Mouse (Mus musculus) limb, embryonic 14.5 days (tissue): ENCODE measurements around the gene Gss. TPM values are rescaled to one million over a fixed set of nuclear protein-coding genes. Genes with fewer than 3 reads are reported as not detected.

ENCODE experiments used
- ATAC-seq: fragments of 200-750 bp; cut with Nextera tagmentation; 2 replicates; pipeline ENCODE4 v1.8.0; 2017; ENCODE audit warnings: low read depth, moderate number of reproducible peaks, moderate TSS enrichment; ENCODE audit not compliant: low FRiP score
- DNase-seq: peaks from one replicate; pipeline ENCODE4 v3.0.0-alpha.2; 2015; ENCODE audit warnings: low spot score
- H3K27ac ChIP-seq: fragments of 300-500 bp; sonication (generic); replicated peaks from 2 replicates; pipeline ENCODE4 v1.5.1; 2014; ENCODE audit warnings: low read depth, mild to moderate bottlenecking, low read length, moderate library complexity, mixed read lengths
- H3K27me3 ChIP-seq: fragments of 300-500 bp; sonication (generic); 2 replicates; pipeline ENCODE4 v1.6.1; 2014; ENCODE audit warnings: low read length, mixed read lengths; ENCODE audit not compliant: control insufficient read depth, insufficient read depth
- H3K36me3 ChIP-seq: fragments of 300-500 bp; sonication (generic); 2 replicates; pipeline ENCODE4 v1.6.1; 2014; ENCODE audit warnings: mild to moderate bottlenecking, low read length, moderate library complexity, mixed read lengths; ENCODE audit not compliant: control insufficient read depth, insufficient read depth
- H3K4me1 ChIP-seq: fragments of 300-500 bp; sonication (generic); 2 replicates; pipeline ENCODE4 v1.6.1; 2014; ENCODE audit warnings: antibody characterized with exemption, low read length, mixed read lengths; ENCODE audit not compliant: control insufficient read depth, insufficient read depth
- H3K4me2 ChIP-seq: fragments of 300-500 bp; sonication (generic); replicated peaks from 2 replicates; pipeline ENCODE4 v1.6.1; 2014; ENCODE audit warnings: low read depth, mild to moderate bottlenecking, low read length, moderate library complexity; ENCODE audit not compliant: severe bottlenecking
- H3K4me3 ChIP-seq: fragments of 300-500 bp; sonication (generic); replicated peaks from 2 replicates; pipeline ENCODE4 v1.5.1; 2014; ENCODE audit warnings: low read length
- H3K9ac ChIP-seq: fragments of 300-500 bp; sonication (generic); 2 replicates; pipeline ENCODE4 v1.6.1; 2014; ENCODE audit warnings: mild to moderate bottlenecking, low read depth, low read length, moderate library complexity; ENCODE audit not compliant: severe bottlenecking
- H3K9me3 ChIP-seq: fragments of 300-500 bp; sonication (generic); 2 replicates; pipeline ENCODE4 v1.6.1; 2016; ENCODE audit warnings: low read length; ENCODE audit not compliant: control insufficient read depth
- POLR2A ChIP-seq: fragments of 200-500 bp; IDR thresholded peaks from 2 replicates; pipeline ENCODE4 v1.8.0; 2012; ENCODE audit warnings: inconsistent platforms, mild to moderate bottlenecking, moderate library complexity, borderline replicate concordance; ENCODE audit not compliant: insufficient read depth, insufficient read length; ENCODE audit errors: extremely low read depth
- WGBS: fragments of 180-500 bp; shearing (Covaris S2); extraction: QIAGEN DNeasy Blood & Tissue Kit; methylation state at CpG from one replicate; pipeline ENCODE4 v1.1.7; 2014; 5-methylcytosine and 5-hydroxymethylcytosine counted together
- polyA plus RNA-seq, 2 experiments: library from polyadenylated mRNA; depleted of rRNA in 1 of 2; stranded (reverse) in 1 of 2; unstranded in 1 of 2; fragments of >200 nt; fragmentation: Nextera tagmentation in 1 of 2; extraction: Ambion mirVana in 1 of 2; gene quantifications; 2 replicates each; pipeline versions ENCODE4 v1.2.1 to v1.2.3; 2012 to 2014

The Gss gene
- polyA plus RNA-seq, 2 experiments, result 16.3 to 24.9 TPM

- ATAC-seq, result peak; percentile 72
- Histone ChIP-seq H3K27ac (no peak overlapping the region), H3K9ac (no peak overlapping the region), H3K4me2 (no peak overlapping the region), H3K4me3 (no peak overlapping the region), H3K4me1 (no peaks in the 10 kb centered on the region), H3K9me3 (no peaks in the 10 kb centered on the region), H3K36me3 (no peaks in the 10 kb centered on the region), H3K27me3 (no peaks in the 10 kb centered on the region)
- DNase-seq, result peak; percentile 80
- TF ChIP-seq POLR2A, result no peak
- 22% methylated on average over 8 of the region's 8 CpGs for WGBS
Observed at GRCm38 (mm10) chr2:155619817-155620216, 27.2 kb upstream of the Gss start.

DNA sequence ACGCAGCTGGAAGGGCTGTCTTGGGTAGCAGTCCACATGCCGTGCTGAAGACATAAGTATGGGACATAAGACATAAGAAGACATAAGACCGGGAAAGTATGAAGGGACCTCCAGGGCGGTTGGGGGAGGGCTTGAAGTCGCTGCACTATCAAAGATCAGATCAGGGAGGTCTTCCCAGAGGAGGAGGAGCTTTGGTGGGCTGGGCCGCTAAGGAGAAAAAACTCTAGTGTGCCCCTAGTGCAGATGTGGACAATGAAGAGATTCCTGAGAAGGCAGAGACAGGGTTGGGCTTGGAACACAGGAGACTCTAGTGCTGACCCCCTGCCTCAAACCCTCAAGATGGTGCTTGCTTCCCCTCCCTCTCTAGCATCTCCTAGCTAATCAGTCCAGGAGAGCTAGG is 24.4 kb upstream of the Gss start:
- Histone ChIP-seq H3K9ac (no peak overlapping the region), H3K4me2 (no peak overlapping the region), H3K4me1 (peaks cover 8% of the 10 kb centered on the region; the same call in 1 of the 2 replicates), H3K4me3 (no peak overlapping the region), H3K9me3 (no peaks in the 10 kb centered on the region), H3K36me3 (no peaks in the 10 kb centered on the region), H3K27me3 (no peaks in the 10 kb centered on the region), H3K27ac (no peak overlapping the region)
- no peak for TF ChIP-seq POLR2A
- DNase-seq (no peak), ATAC-seq (no peak)
- WGBS, result 57% methylated on average over 6 of the region's 6 CpGs

- Histone ChIP-seq H3K4me2 (no peak overlapping the region), H3K9me3 (no peaks in the 10 kb centered on the region), H3K9ac (no peak overlapping the region), H3K27me3 (no peaks in the 10 kb centered on the region), H3K27ac (no peak overlapping the region), H3K4me1 (peaks cover 8% of the 10 kb centered on the region; the same call in 1 of the 2 replicates), H3K36me3 (no peaks in the 10 kb centered on the region), H3K4me3 (no peak overlapping the region)
- no peak for TF ChIP-seq POLR2A
- DNase-seq (no peak), ATAC-seq (no peak)
- 74% methylated on average over 8 of the region's 8 CpGs for whole genome bisulfite sequencing
Observed at GRCm38 (mm10) chr2:155613953-155614352, 21.3 kb upstream of the Gss start.

DNA sequence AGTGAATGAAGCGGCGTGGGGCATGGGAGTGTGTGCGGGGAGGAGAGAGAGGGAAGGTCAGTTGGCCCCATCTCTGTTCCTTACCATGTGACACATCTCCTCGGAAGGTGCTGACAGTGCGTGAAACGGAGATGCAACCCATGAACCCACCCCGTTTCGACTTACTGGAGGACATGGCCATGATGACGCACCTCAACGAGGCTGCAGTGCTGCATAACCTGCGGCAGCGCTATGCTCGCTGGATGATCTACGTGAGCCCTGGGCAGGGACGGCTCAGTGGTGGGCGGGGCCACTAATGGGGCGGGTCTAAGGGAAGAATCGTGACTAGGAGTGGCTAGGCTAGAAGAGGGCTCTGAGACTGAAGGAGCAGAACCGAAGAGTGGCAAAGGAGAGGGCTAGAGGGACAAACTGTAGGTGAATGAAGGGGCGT is 20.7 kb upstream of the Gss start:
- DNase-seq, result peak; percentile 56
- 6% methylated on average over 20 of the region's 20 CpGs for WGBS
- no peak overlapping the region for H3K27ac ChIP-seq
- peaks cover 8% of the 10 kb centered on the region; the same call in 1 of the 2 replicates for H3K4me1 ChIP-seq
- no peaks in the 10 kb centered on the region for H3K27me3 ChIP-seq
- ATAC-seq, result peak; percentile 87
- no peak overlapping the region for H3K9ac ChIP-seq
- peak overlapping the region; percentile 29 for H3K4me3 ChIP-seq
- no peaks in the 10 kb centered on the region for H3K9me3 ChIP-seq
- no peaks in the 10 kb centered on the region for H3K36me3 ChIP-seq
- H3K4me2 ChIP-seq, result peak overlapping the region; percentile 47
- no peak for TF ChIP-seq POLR2A

DNA sequence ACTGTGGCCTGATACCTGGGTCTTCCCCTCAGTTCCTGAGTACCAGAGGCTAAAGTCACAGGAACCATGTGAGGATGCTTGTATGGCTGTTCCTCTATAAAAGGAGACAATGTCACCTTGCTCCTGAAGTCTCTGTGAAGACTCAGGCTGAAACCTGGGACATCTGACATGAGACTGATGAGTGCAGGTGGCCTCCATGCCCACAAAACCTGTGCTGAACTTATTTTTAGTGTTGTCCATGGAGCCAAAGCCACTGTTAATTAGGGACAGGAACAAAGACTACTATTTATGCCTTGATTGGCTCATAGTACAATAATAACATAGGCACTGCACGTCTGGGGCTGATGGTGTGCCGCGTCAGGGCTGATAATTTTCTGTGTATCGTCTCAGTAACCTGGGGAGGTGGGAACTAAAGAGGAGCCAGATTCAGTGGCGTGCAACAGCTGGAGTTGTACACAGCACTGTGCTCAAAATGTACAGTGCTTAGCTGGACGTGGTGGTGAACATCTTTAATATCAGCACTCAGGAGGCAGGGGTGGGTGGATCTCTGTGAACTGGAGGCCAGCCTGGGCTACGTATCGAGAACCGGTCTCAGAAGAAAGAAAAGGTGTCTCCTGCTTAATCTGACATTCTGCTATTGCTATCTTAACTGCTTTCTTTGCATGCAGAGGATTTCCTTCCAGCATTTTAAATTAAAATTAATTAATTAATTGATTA is 19.4 kb upstream of the Gss start:
- no peak overlapping the region for H3K4me3 ChIP-seq
- 83% methylated on average over 9 of the region's 9 CpGs for WGBS
- peaks cover 8% of the 10 kb centered on the region; the same call in 1 of the 2 replicates for H3K4me1 ChIP-seq
- H3K9me3 ChIP-seq, result no peaks in the 10 kb centered on the region
- ATAC-seq, result no peak
- no peak for DNase-seq
- H3K27me3 ChIP-seq, result no peaks in the 10 kb centered on the region
- no peak overlapping the region for H3K4me2 ChIP-seq
- no peak overlapping the region for H3K9ac ChIP-seq
- no peak overlapping the region for H3K27ac ChIP-seq
- H3K36me3 ChIP-seq, result no peaks in the 10 kb centered on the region
- TF ChIP-seq POLR2A, result no peak

DNA sequence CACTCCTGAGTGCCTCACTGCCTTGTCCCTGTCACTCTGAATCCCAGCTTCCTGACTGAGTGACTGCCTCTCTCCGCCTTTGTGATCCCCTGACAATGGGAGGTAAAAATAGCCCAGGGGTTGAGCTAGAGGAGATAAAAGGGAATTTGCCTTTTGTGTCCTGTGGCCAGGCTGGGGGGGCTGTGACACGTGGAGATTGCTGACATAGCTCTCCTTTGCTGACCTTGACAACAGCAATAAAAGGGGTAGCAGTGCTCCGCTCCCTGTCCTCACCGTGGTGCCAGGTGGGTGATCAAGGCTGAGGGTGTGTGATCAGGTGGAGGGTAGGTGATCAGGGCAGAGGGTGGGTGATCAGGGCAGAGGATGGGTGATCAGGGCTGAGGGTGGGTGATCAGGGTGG is 18.4 kb upstream of the Gss start, which contains the start of gene Myh7b:
Gene Myh7b, plus strand, starts transcription at position 235 of the 400 bp plus-strand sequence.
- ATAC-seq (no peak), DNase-seq (no peak)
- H3K27ac ChIP-seq, result no peak within 1 kb of the TSS
- H3K4me3 ChIP-seq, result no peak within 1 kb of the TSS
- H3K9me3 ChIP-seq, result no peaks in the 10 kb centered on the region
- H3K4me1 ChIP-seq, result peaks cover 8% of the 10 kb centered on the region; the same call in 1 of the 2 replicates
- WGBS, result 35% methylated on average over 4 of the region's 4 CpGs
- no peak for TF ChIP-seq POLR2A
- no peaks in the 10 kb centered on the region for H3K27me3 ChIP-seq
- no peaks in the 10 kb centered on the region for H3K36me3 ChIP-seq
- H3K4me2 ChIP-seq, result no peak within 1 kb of the TSS
- H3K9ac ChIP-seq, result no peak within 1 kb of the TSS
